Mouse (Mus musculus) embryonic facial prominence, embryonic 12.5 days (tissue): Measurements from ENCODE around the gene Smarca1. TPM values are rescaled to one million over a fixed set of nuclear protein-coding genes. Genes with fewer than 3 reads are reported as not detected.

Experiments
- polyA plus RNA-seq: library from polyadenylated mRNA; unstranded; fragments of >200 nt; fragmentation: Nextera tagmentation; extraction: Ambion mirVana; gene quantifications from 2 replicates; pipeline ENCODE4 v1.2.1, GENCODE M21; 2016

The Smarca1 gene
- polyA plus RNA-seq, 1 experiment from 2014 or later, result 41.5 TPM

Other genes with a start within 250 kb of the Smarca1 start
- gene Ocrl, start 19.4 kb upstream of the Smarca1 start, polyA plus RNA-seq, result 26.0 and 26.6 TPM in 2 replicates
- gene Apln, start 141.9 kb upstream of the Smarca1 start, polyA plus RNA-seq, result 5.7 and 6.2 TPM in 2 replicates
- 3.6 and 3.8 TPM in 2 replicates for gene Xpnpep2, start 215.8 kb upstream of the Smarca1 start, polyA plus RNA-seq